Mouse (Mus musculus): ENCODE measurements around the gene Cdh23.

DNA sequence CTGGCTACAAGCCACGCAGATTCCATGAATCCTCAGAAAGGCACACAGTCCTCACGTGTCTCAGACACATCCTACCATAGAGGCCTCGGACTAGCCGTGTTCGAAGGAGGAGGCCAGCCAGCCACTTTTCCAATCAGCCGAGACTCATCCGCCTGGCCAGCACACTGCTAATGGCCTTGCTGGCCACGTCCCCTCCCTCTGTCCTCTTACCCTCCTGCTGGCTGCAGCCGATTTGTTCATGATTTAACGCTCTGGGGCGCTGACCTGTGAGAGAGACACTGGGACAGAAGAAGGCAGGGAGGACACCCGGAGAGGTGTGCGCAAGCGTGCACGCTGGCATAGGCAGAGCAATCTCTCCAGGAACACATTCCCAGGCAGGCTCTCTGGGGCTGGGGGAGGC is 115.6 kb downstream of the Cdh23 start:
- TF ChIP-seq POLR2A (IDR thresholded peaks at IDR 0.05; ENCODE audit: borderline replicate concordance, extremely low read depth, insufficient read depth, insufficient read length, poor library complexity, severe bottlenecking): no peak
- no peak for TF ChIP-seq CTCF (IDR thresholded peaks at IDR 0.05; ENCODE audit: borderline replicate concordance, extremely low read depth, insufficient read depth, insufficient read length)

All from brain, embryonic 14.5 days (tissue).